Mouse (Mus musculus): ENCODE results near the gene Gm14147. TPM values are rescaled to one million over a fixed set of nuclear protein-coding genes. Genes with fewer than 3 reads are reported as not detected.

Gm14147 gene
- polyA plus RNA-seq (2017; shearing (Covaris generic)): not detected

GRCm38 (mm10) chr2:151097945-151098344, at the start of gene Gm14147:
Gene Gm14147, plus strand, starts transcription at chr2:151098245.

GRCm38 (mm10) chr2:151092250-151092649, 5.8 kb upstream of the Gm14147 start, which contains the start of gene Gm14151:
Gene Gm14151, minus strand, starts transcription at chr2:151092350.

Other genes starting within 250 kb of the Gm14147 start
- 76.3 TPM for gene Abhd12, start 193.5 kb upstream of the Gm14147 start, polyA plus RNA-seq (2017; shearing (Covaris generic))
- 3.4 TPM for gene Gins1, start 192.8 kb upstream of the Gm14147 start, polyA plus RNA-seq (2017; shearing (Covaris generic))
- 0.26 TPM for gene Ninl, start 58.9 kb upstream of the Gm14147 start, polyA plus RNA-seq (2017; shearing (Covaris generic))
- 39.4 TPM for gene Nanp, start 58.8 kb upstream of the Gm14147 start, polyA plus RNA-seq (2017; shearing (Covaris generic))
- not detected for gene Gm14151, start 5.9 kb upstream of the Gm14147 start, polyA plus RNA-seq (2017; shearing (Covaris generic))

Data from CD4-positive, CD25-positive, alpha-beta regulatory T cell (primary cell).